Mouse (Mus musculus): Measurements from ENCODE around the gene Klf1. TPM values are rescaled to one million over a fixed set of nuclear protein-coding genes. Genes with fewer than 3 reads are reported as not detected.
A peak's percentile ranks its signal among the peaks of the same experiment; 100 is the strongest.

The Klf1 gene
- polyA plus RNA-seq, 1 experiment from 2014 or later, result 3.5 TPM

- Histone ChIP-seq H3K9ac (peak overlapping the region; percentile 80; the same call in 1 of the 2 replicates), H3K27me3 (peaks cover 44% of the 10 kb centered on the region), H3K4me3 (replicated peaks) (peak overlapping the region; percentile 69), H3K36me3 (replicated peaks) (no peaks in the 10 kb centered on the region), H3K27ac (no peak overlapping the region), H3K4me2 (peak overlapping the region; percentile 96), H3K4me1 (peaks cover 39% of the 10 kb centered on the region), H3K9me3 (no peaks in the 10 kb centered on the region)
- ATAC-seq (ENCODE audit: low FRiP score), result no peak
- WGBS, result 69% methylated on average over 13 of the region's 13 CpGs
Measured at GRCm38 (mm10) chr8:84937620-84938485, 36.1 kb downstream of the Klf1 start.

GRCm38 (mm10) chr8:84943699-84944098 lies 42.0 kb downstream of the Klf1 start:
- H3K4me2 ChIP-seq, result no peak overlapping the region
- H3K27ac ChIP-seq, result no peak overlapping the region
- H3K36me3 ChIP-seq (replicated peaks), result no peaks in the 10 kb centered on the region
- H3K9ac ChIP-seq, result no peak overlapping the region
- H3K4me3 ChIP-seq (replicated peaks), result peak overlapping the region; percentile 70; the same call in 1 of the 2 replicates
- peaks cover 29% of the 10 kb centered on the region for H3K4me1 ChIP-seq
- H3K27me3 ChIP-seq, result peaks cover 65% of the 10 kb centered on the region
- no peak for ATAC-seq (ENCODE audit: low FRiP score)
- no peaks in the 10 kb centered on the region for H3K9me3 ChIP-seq
- 17% methylated on average over 4 of the region's 4 CpGs for WGBS

- peak overlapping the region; percentile 98 for H3K4me2 ChIP-seq
- H3K27ac ChIP-seq, result no peak overlapping the region
- no peaks in the 10 kb centered on the region for H3K9me3 ChIP-seq
- H3K4me3 ChIP-seq (replicated peaks), result peak overlapping the region; percentile 70
- H3K9ac ChIP-seq, result no peak overlapping the region
- peaks cover 66% of the 10 kb centered on the region for H3K27me3 ChIP-seq
- peaks cover 29% of the 10 kb centered on the region for H3K4me1 ChIP-seq
- WGBS, result 2% methylated on average over 26 of the region's 26 CpGs
- peak; percentile 31 for ATAC-seq (ENCODE audit: low FRiP score)
- no peaks in the 10 kb centered on the region for H3K36me3 ChIP-seq (replicated peaks)
Measured at GRCm38 (mm10) chr8:84944478-84945160, 42.9 kb downstream of the Klf1 start.

- peaks cover 29% of the 10 kb centered on the region for H3K4me1 ChIP-seq
- peak overlapping the region; percentile 98 for H3K4me2 ChIP-seq
- peaks cover 72% of the 10 kb centered on the region for H3K27me3 ChIP-seq
- H3K9ac ChIP-seq, result peak overlapping the region; percentile 69; the same call in 1 of the 2 replicates
- H3K9me3 ChIP-seq, result no peaks in the 10 kb centered on the region
- H3K27ac ChIP-seq, result no peak overlapping the region
- H3K36me3 ChIP-seq (replicated peaks), result no peaks in the 10 kb centered on the region
- WGBS, result 3% methylated on average over 11 of the region's 11 CpGs
- peak; percentile 27; the same call in 1 of the 2 replicates for ATAC-seq (ENCODE audit: low FRiP score)
- peak overlapping the region; percentile 70 for H3K4me3 ChIP-seq (replicated peaks)
Measured at GRCm38 (mm10) chr8:84945235-84945632, 43.5 kb downstream of the Klf1 start.

GRCm38 (mm10) chr8:84945633-84946527 lies 44.2 kb downstream of the Klf1 start:
- peak; percentile 77 for ATAC-seq (ENCODE audit: low FRiP score)
- peaks cover 76% of the 10 kb centered on the region for H3K27me3 ChIP-seq
- WGBS, result under 1% methylated on average over 60 of the region's 67 CpGs

GRCm38 (mm10) chr8:84946528-84947240 lies 45.0 kb downstream of the Klf1 start, which contains the start of gene Rtbdn:
Gene Rtbdn, plus strand, starts transcription at chr8:84946991.
- peaks cover 79% of the 10 kb centered on the region for H3K27me3 ChIP-seq
- peak within 1 kb of the TSS; percentile 98 for H3K4me2 ChIP-seq
- H3K4me3 ChIP-seq (replicated peaks), result peak within 1 kb of the TSS; percentile 70
- H3K36me3 ChIP-seq (replicated peaks), result no peaks in the 10 kb centered on the region
- H3K27ac ChIP-seq, result peak within 1 kb of the TSS; percentile 59; the same call in 1 of the 2 replicates
- H3K4me1 ChIP-seq, result peaks cover 29% of the 10 kb centered on the region
- H3K9me3 ChIP-seq, result no peaks in the 10 kb centered on the region
- ATAC-seq (ENCODE audit: low FRiP score), result 0 out of 2 replicates have a peak, but pooled peaks have one; percentile 24
- H3K9ac ChIP-seq, result peak within 1 kb of the TSS; percentile 69
- 8% methylated on average over 17 of the region's 17 CpGs for WGBS

More at GRCm38 (mm10) chr8:84945633-84946527, 44.2 kb downstream of the Klf1 start:
- H3K36me3 ChIP-seq (replicated peaks), result no peaks in the 10 kb centered on the region
- H3K4me2 ChIP-seq, result peak overlapping the region; percentile 98
- peaks cover 29% of the 10 kb centered on the region for H3K4me1 ChIP-seq
- H3K4me3 ChIP-seq (replicated peaks), result peak overlapping the region; percentile 70
- H3K27ac ChIP-seq, result peak overlapping the region; percentile 59; the same call in 1 of the 2 replicates
- peak overlapping the region; percentile 69 for H3K9ac ChIP-seq
- no peaks in the 10 kb centered on the region for H3K9me3 ChIP-seq

GRCm38 (mm10) chr8:84947241-84947545 lies 45.5 kb downstream of the Klf1 start:
- H3K36me3 ChIP-seq (replicated peaks), result no peaks in the 10 kb centered on the region
- no peak overlapping the region for H3K9ac ChIP-seq
- WGBS, result 10% methylated on average over 9 of the region's 9 CpGs
- H3K4me3 ChIP-seq (replicated peaks), result no peak overlapping the region
- no peak overlapping the region for H3K4me2 ChIP-seq
- peaks cover 29% of the 10 kb centered on the region for H3K4me1 ChIP-seq
- H3K9me3 ChIP-seq, result no peaks in the 10 kb centered on the region
- H3K27ac ChIP-seq, result no peak overlapping the region
- peaks cover 82% of the 10 kb centered on the region for H3K27me3 ChIP-seq
- no peak for ATAC-seq (ENCODE audit: low FRiP score)

- Histone ChIP-seq H3K4me1 (peaks cover 26% of the 10 kb centered on the region), H3K4me2 (no peak overlapping the region), H3K27me3 (peaks cover 77% of the 10 kb centered on the region), H3K9ac (no peak overlapping the region), H3K9me3 (no peaks in the 10 kb centered on the region), H3K36me3 (replicated peaks) (no peaks in the 10 kb centered on the region), H3K27ac (no peak overlapping the region), H3K4me3 (replicated peaks) (no peak overlapping the region)
- WGBS, result 16% methylated on average over 12 of the region's 12 CpGs
- no peak for ATAC-seq (ENCODE audit: low FRiP score)
Measured at GRCm38 (mm10) chr8:84949753-84950152, 48.0 kb downstream of the Klf1 start.

- 11% methylated on average over 18 of the region's 18 CpGs for WGBS
- Histone ChIP-seq H3K4me3 (replicated peaks) (no peak overlapping the region), H3K9me3 (no peaks in the 10 kb centered on the region), H3K4me2 (no peak overlapping the region), H3K9ac (no peak overlapping the region), H3K27me3 (peaks cover 50% of the 10 kb centered on the region), H3K4me1 (0 out of 2 replicates have a peak, but pooled peaks cover 3% of the 10 kb centered on the region), H3K36me3 (replicated peaks) (peaks cover 11% of the 10 kb centered on the region), H3K27ac (no peak overlapping the region)
- ATAC-seq (ENCODE audit: low FRiP score), result no peak
Measured at GRCm38 (mm10) chr8:84952612-84953255, 51.0 kb downstream of the Klf1 start.
